Mouse (Mus musculus) c-Kit-positive CD71-negative TER-119-negative erythroid progenitor cells, embryonic 14.5 days (primary cell): ENCODE data around the gene Gm49398.

Source experiments
- DNase-seq: peaks from one replicate; pipeline ENCODE4 v3.0.0-alpha.2; 2013; ENCODE audit warnings: low read depth

The Gm49398 gene

DNA sequence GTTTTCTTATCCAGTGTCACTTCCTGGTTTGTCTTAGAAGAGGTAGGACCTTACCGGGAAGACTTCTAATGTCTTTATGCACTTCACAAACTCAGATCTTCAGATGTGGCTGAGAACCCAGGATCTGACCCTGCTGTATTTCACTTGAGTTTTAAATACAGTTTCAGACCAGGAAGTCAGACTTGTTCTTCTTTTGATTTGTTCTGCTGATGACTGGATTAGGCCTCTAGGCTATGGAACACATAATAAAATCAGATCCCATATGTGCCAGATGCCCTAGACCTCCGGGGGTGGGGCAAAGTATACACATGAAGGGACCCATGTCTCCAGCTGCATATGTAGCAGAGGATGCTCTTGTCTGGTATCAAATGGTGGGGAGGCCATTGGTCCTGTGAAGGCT lies at the start of gene Gm49398:
Gene Gm49398, minus strand, starts transcription at position 101 of the 400 bp plus-strand sequence.
- no peak for DNase-seq

DNA sequence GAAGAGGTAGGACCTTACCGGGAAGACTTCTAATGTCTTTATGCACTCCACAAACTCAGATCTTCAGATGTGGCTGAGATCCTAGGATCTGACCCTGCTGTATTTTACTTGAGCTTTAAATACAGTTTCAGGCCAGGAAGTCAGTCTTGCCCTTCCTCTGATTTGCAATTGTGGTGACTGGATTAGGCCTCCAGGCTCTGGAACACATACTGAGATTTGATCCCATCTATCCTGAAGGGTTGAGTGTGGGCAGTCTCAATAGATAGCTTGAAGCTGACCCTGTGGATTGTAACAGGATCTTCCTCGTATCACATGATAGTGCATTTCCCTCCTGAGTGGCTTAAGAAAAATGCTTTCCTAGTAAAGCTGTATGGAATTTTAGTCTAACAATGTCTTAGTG lies 33.4 kb downstream of the Gm49398 start, which contains the start of gene Cts8:
Gene Cts8, minus strand, starts transcription at position 101 of the 400 bp plus-strand sequence.
- DNase-seq, result no peak

GRCm38 (mm10) chr13:61241076-61241947 lies 47.3 kb downstream of the Gm49398 start:
- DNase-seq, result peak; percentile 60

- no peak for DNase-seq
These were observed 85.3 kb downstream of the Gm49398 start, which contains the start of gene Cts6 for GRCm38 (mm10) chr13:61203310-61203709. Cts6 (minus strand) TSS chr13:61203410.
